Mouse (Mus musculus) right cerebral cortex, postnatal 4 days (tissue): ENCODE data around the gene Slc38a7.
"Not testable (repeated sequence)": the region's sequence is repeated elsewhere in the genome, so short reads cannot be mapped to it uniquely, and the experiment has no call there.

Experiments
- DNase-seq: peaks from one replicate; pipeline ENCODE4 v3.0.0-alpha.2; 2022

Gene Slc38a7

DNA sequence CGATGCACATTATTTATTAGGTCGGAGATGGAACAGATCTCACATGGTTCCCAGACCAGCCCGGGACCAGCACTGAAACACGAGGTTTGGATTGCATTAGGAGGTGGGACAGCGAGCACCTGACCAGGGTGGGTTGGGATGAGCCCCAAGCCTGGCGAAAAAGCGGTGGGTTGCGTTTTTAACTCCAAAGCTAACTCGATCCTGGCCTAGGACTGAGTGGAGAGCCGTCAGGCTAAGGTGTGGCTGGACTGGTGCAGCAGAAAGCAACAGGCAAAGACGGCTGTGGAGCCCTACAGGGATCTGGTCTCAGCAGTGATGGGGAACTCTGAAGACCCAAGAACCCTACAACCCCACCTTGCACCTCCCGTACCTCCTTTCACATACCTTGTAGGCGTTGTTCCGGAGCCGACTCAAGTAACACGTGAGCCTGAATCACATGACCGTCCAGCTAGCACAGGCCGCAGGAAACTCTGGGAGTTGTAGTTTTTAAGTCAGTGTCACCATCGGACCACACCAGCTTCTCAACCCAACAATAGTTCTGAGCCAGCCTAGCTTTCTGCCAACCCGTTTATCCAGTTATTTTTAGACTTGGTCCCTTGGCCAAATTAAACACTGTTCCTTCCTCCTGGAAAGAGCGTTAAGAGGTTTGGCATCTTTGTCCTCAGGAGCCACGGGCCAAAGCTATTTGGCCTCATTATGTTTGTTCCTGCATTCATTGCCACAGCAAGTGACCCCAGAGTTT lies at the start of gene Slc38a7:
Slc38a7 (minus strand) TSS at position 438 of the 742 bp plus-strand sequence.
- peak; percentile 60 for DNase-seq

DNA sequence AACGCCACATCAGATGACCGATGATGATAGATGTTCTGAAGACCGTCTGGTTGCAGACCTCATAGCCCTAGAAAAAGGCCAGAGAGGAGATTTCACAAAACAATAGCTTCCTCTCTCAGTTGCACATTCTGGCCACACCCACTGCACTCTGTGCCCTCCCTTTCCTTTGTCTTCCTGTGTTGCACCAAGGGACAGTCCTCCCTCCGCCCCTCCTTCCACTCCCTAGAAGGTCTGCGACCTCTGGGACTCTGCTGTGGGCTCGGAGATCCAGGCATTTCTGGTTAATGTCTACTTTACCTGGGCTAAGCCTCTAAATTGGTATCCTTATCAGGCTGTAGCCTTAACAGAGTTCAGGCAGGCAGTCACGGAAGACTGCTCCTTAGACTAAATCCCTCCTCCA lies 48.5 kb upstream of the Slc38a7 start:
- DNase-seq, result no peak

DNA sequence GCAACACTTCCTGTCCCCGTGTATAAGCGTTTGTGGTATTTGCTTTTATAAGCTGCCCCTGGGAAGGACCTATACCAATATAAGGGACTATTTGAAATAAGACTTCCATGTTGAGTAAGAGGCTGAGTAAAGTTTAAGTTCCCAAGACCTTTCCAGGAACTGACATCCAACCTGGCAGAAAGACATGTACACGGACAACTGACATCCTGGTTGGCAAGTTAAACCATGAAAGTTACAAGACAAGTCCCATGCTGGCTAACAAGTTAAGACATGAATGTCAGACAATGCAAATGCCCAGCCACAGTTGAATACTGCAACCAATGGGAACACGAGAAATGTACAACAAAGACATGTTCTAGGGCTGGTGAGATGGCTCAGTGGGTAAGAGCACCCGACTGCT lies 40.4 kb upstream of the Slc38a7 start:
- no peak for DNase-seq

DNA sequence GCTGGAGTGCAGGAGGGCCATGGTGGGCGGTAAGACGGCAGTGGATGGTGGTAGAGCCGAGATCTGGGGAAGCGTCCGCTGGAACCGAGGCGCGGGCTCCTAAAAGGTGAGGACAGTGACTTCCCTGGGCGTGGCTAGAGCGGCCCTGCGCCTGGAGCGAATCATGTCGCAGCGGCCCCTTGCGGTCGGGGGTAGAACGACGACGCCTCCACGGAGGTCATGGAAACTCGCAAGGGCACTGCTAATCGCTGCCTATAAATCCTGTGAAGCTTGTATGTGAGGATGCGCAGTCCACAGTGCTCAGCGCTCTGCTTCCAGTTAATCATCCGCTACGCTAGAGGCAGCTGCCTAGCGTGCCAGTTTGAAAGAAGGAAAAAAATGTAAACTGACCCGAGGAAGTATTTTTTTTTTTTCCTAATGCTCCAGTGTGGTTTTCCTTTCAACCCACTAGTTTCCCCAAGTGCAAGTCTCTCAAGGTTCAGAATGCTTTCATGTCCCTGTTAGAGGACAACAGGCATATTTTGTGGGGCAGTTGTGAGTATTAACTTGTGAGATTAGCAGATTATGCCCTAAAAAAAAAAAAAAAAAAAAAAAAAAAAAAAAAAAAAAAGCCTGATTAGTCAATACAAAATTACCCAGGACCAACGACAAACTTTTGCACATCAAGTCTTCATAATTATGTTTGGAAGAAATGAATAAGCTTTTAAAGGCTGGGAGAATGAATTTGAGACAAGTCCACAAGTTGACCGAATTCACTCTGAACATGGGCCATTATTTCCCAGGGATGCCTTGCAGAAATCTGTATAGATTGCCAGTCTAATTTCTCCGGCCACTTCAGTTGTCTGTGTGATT lies 35.2 kb upstream of the Slc38a7 start, which contains the start of gene Got2:
Got2 (minus strand) TSS at position 263 of the 852 bp plus-strand sequence.
- DNase-seq, result peak; percentile 93

DNA sequence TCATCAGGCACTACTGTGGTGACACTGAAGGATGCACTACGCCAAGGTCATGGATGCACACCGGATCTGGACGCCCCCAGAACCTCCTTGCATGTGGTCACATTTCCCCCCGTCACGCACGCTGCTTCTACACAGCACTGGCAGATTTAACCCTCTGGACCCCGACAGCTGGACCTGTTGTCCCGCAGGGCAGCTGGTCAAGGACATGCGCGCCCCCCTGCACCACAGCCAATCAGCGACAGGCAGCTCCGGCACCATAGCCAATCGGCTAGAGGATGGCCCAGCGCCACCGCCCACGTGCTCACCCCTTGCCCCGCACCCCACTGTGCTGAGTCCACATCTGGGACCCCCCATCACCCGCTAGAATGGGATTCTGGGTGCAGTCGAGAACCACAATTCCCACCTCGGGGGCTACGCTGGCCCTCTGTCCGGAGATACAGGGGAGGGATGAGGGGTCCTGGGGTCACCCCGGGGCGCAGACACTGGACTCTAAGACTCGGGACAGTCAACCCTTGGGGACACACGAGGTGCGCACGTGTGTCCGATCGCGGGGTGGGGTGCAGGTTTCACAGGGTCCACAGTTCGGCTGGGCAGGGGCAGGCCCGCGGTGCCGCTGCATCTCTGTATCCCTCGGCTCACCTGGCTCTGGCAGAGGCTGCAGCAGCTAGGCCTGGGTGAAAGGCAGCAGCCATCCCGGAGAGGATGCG lies 34.4 kb upstream of the Slc38a7 start:
- DNase-seq, result peak; percentile 87

DNA sequence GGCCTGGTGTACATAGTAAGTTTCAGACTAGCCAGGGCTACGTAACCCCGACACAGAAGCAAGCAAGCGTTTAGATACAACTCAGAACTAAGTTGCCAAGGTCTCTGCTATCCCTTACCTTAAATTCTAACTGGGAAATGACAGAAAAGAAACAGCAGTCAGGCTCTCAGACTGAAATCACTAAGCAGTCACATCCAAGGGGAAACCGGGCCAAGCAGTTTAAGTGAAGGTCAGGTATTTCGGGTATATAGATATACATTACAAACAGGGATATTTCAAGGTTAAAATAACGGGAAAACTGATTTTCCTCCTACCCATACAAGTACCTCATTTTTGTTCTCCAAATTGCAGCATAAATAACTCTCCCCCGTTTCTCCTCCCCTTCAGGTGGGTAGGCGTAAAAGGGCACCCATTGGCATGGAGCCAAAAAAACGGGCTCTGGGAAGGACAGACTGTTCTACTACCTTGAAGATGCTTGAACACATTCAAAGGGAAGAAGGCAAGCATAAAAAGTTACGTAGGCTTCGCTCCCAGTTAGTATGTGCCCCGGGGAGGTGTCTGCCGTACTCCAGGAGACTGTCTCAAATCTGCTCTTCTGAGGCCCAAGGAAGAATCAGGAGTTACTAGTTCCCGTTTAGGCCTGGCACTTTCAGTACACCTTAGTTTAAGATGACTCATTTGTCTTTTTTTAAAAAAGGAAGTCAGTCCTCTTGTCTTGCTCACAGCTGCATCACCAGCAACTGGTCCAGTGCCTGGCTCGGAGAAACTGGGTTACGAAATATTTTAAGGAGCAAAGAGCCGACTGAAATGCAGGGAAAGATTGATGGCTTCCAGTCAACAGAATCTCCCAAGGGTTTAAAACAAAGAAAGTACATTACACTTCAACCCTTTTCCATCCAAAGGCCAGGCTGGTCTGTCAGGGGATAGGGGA lies 33.6 kb upstream of the Slc38a7 start:
- peak; percentile 19 for DNase-seq

GRCm38 (mm10) chr8:95885966-95886365 lies 32.6 kb upstream of the Slc38a7 start:
- no peak for DNase-seq

DNA sequence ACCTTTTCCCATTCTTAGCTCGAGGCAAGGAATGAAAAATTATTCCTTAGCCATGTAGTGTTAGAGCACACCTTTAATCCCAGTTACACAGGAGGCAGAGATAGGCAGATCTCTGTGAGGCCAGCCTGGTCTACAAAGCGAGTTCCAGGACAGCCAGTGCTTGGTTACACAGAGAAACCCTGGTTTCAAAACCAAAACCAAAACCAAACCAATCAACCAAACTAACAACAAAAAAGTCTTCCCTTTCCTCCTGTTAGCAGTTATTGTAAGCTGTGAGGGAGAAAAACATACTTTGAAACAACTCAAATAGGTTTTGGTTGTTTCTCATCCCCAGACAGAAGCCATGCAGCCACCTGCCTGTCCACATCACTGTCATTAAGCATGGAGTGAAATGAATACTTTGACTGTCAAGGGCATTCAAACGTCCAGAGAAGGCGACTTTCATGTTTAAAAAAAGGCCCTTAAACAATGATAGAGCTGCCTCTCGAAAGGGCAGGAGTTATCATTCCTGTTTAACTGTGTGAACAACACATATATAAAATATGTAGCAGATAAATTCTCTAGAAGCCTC lies 32.0 kb upstream of the Slc38a7 start:
- DNase-seq, result no peak

GRCm38 (mm10) chr8:95884491-95884890 lies 31.2 kb upstream of the Slc38a7 start:
- DNase-seq, result no peak

DNA sequence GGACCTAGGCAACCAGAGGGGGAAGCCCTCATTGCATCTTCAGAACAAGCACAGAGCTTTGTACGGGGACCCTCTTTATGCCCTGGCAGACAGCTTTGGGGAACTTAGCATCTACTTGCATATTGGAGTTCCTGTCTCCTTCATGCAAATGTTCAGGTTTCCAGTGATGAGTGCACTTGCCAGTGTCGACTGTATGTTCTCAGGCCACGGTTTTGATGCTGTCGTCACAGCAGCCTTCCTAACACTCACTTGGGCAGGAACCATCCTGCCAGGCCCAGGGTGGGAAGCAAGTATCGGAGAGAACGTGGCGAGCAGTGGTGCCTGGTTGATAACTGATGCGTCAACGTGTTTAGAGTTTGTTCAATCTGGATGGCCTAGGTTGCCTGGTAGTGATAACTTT lies 28.9 kb upstream of the Slc38a7 start:
- no peak for DNase-seq

- DNase-seq, result no peak
These were observed 28.2 kb upstream of the Slc38a7 start for GRCm38 (mm10) chr8:95881576-95881975.

DNA sequence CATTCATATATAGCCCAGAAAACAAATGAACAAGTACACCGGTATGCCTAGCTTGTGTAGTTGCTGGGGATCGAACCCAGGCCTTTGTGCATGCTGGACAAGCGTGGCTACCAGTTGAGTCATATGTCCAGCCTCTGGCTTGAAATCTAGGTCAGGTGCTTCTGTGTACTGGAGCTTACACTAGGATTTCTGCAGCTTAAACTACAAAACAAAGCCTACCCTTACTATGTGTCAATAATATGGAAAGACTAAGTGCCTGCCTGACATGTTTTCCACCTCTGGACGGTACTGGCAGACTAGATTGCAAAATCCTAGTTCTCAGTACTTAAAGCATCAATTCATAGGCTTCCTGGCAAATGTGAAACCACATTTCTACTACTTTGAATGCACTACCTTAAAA lies 26.5 kb upstream of the Slc38a7 start:
- no peak for DNase-seq

DNA sequence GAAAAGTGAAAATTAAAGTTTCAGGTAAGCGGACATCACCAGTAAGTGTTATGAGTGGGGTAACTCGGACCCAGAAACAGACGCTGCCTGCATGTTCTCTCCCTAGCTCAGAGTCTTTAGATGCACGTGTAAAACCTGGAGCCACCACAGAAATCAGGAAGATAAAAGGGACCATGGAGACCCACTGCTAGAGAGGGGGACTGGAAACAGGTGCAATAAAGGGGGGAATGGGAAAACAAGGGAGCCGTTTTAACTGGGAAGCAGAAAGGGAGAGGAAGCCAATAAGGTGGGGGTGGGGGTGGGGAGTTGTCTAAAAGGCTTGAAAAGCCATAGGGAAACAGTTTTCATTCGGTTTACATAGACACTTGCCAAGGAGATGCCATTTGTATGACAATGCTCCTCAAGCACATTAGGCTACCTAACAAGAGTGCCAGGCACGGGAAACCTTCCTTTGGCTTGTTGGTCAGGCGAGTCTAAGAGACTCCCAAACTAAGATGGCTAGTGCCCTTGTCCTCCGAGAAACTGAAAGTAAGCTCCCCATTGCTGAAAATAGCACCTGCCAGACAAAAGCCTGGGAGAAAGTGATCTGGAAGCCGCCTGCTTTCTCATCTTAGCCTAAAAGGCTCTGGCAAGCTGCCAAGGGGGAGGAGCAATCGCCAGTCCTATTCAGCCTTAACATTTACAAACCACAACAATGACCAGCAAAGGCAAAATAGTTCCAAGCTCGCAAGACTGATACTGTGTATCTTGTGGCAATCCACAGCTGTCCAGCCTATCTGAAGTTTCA lies 25.0 kb upstream of the Slc38a7 start:
- DNase-seq, result peak; percentile 64

DNA sequence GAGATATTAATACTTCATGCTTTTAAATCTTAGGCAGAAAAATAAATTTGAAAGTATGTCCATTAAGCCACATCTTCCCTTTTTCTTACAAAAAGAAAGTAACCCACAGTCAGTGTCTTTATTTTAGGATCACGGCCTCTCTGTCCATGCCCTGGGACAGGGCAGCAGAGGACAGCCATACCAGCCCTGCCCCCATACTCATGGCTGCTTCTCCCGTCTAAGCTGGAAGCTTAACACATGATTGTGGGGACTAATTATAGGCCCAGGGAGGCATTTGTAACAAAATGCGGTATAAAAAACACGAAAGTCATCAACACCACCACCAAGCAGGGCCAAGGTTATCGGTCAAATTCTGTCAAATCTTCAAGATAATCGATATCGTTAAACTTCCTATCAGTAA lies 21.9 kb upstream of the Slc38a7 start:
- DNase-seq, result no peak

GRCm38 (mm10) chr8:95871690-95872089 lies 18.4 kb upstream of the Slc38a7 start:
- no peak for DNase-seq

GRCm38 (mm10) chr8:95864851-95865250 lies 11.5 kb upstream of the Slc38a7 start:
- not testable (repeated sequence) for DNase-seq

DNA sequence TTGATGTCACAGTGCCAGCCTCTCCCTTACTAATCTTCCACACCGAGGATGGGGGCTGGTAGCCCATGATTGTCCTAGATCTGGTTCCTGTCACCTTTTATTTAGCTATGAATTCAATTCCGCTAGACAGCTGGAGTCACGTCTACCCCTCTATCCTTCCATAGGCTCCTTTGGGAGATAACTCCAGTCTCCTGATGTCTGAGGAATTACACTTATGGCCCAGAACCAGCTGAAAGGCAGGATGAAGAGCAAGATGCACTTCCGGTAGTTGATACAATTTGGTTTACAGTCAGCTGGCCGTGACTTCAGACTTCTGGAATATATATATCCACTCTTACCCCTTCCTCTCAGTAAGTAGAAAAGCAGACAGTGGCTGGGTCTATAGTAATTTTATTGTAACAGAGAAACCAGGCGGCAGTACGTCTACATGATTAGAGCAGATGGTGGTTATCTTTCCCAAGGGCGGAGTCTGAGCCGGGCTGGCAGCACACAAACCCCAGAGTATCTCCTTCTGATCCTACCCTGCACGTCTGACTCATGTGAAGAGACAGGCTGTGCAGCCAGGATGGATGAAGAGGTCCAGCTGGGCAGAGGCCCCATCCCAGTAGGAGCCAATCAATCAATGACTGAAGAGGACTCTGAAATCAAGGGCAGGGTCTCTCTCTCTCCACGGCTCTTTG lies 10.6 kb upstream of the Slc38a7 start:
- DNase-seq, result not testable (repeated sequence)

DNA sequence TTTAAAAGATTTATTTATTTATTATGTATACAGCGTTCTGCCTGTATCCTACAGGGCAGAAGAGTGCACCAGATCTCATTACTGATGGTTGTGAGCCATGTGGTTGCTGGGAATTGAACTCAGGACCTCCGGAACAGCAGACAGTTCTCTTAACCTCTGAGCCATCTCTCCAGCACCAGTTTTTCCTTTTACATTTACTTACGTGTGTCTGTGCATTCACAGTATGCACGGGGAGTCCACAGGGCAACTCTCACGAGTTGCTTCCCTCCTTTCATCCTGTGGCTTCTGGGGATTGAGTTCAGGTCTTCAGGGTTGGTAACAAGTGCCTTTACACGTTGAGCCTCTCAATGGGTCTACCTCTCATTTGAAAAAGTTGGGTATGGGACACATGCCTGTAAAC lies 835 bp upstream of the Slc38a7 start:
- DNase-seq, result no peak

- DNase-seq, result no peak
These were observed 1.0 kb downstream of the Slc38a7 start for GRCm38 (mm10) chr8:95852290-95852689.

DNA sequence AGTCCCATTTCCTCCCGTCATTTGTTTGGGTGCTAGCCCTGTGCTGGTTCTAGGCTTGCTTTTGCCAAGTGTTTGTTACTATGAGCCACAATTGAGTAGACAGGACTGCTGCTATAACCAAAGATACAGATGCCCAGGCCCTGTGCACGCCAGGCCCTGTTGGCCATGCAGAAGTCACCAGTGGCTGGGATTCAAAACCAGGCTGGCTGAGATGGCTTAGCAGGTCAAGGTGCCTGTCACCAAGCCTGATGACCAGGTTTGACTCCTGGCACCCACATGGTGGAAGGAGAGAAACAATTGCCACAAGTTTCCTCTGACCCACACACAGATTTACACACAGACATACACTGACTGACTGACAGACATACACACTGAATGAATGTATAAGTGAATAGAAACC lies 3.0 kb downstream of the Slc38a7 start:
- no peak for DNase-seq
